Mouse (Mus musculus): Measurements from ENCODE around the gene Atp5d.

Gene Atp5d

DNA sequence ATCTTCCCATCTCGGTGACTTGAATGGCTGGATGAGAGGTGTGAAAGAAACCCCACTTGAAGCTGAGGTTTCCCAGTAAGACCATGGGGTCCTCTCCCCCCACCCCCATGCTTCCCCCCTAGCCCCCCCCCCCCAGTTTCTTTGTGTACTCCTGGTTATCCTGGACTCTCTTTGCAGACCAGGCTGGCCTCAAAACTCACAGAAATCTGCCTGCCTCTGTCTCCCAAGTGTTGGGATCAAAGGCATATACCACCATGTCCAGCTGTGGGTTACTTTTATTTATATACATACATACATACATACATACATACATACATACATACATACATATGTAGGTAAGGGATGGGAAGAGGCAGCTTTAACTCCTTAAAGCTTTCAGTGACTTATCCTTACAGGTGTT lies 30.6 kb downstream of the Atp5d start:
- no peak for DNase-seq

DNA sequence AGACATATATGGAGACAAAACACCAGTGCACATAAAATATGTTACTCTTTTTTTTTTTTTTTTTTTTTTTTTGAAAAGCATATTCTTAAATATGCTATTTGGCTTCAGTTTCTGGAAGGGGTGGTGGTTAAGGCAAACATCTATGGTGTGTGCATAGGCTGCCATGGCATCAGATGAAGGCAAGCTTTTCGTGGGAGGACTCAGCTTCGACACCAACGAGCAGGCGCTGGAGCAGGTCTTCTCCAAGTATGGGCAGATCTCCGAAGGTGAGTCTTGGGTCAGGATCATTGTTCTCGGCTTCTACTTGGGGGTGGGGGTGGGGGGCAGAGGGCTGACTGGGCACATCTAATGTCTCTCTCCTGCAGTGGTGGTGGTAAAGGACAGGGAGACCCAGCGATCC lies 31.2 kb downstream of the Atp5d start:
- DNase-seq, result no peak

DNA sequence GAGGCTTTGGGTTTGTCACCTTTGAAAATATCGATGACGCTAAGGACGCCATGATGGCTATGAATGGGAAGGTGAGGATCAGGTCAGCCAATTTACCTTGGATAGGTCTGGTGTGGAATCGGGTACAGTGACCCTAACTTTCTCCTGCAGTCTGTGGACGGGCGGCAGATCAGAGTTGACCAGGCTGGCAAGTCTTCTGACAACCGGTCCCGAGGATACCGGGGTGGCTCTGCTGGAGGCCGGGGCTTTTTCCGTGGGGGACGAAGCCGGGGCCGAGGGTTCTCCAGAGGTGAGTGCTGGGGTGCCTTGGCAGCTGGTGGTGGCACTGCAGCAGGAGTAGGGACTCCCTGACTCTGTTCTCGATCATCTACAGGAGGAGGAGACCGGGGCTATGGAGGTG lies 31.6 kb downstream of the Atp5d start:
- peak; percentile 45 for DNase-seq

DNA sequence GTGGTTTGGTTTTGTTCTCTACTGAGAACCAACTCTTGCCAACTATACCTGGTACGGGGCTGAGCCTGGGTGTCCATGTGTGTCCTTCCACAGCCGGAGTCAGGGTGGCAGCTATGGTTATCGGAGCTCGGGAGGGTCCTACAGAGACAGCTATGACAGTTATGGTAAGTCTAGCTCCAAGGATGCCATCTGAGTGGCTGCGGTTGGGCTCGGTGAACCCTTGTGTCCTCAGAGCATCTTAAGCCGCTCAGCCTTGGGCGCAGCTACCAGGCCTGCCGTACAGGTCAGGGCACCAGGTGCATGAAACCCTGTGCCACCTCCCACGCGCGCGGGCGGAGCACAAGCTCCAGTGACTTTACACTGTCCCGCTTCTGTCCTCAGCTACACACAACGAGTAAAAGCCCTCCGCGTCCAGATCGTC lies 32.2 kb downstream of the Atp5d start:
- peak; percentile 48 for DNase-seq

DNA sequence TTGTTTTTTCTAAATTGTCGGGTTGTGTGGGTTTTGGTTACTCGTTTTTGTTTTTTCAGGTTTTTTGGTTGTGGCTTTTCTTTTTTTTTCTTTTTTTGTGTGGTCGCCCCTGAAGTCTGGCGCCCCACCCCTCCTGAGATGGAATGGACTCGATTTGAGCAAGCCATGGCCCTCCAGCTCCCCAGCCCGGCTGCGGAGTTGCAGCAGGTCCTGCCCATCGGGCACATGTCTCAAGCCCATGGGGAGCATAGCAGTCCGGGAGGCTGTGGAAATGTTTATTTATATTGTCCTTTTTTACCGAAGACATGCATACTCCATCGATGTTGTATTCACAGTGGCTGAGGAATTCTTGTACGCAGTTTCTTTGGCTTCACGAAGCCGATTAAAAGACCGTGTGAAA lies 32.8 kb downstream of the Atp5d start:
- DNase-seq, result peak; percentile 38

DNA sequence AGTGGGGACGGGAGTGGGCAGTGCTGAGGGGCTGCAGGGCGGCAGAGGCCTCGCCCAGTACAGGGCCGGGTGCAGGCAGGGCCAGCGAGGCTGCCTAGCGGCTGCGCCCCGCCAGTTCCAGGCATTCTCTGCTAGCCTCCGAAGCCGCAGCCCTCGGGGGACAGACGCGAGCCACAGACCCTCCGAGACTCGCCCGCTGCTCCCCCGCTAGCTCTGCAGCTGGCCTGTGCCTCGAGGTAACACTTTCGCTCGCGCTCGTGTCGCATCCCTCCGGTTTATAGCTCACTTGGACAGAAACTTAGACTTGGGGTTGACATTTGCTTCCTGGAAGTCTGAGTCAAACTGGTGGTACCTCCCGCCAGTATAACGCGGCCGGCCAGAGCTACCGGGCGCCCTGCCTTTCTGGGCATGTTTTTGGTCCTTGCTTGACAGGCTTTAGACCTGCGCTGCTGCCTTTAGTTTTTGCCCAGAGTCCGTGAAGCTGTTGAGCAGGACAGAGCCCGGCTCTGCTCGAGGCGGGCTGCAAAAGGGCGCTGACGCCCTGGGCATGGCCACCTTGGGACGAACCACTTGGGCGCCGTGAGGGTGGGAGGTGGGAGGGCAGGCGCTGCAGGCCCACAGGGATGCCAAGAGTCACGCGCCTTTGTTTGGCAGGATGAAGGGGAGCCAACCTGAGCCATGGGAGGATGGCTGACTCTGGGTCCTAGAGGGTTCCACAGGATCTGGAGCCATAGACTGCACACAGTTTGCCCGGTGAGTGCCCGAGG lies 33.5 kb downstream of the Atp5d start:
- DNase-seq, result peak; percentile 41

DNA sequence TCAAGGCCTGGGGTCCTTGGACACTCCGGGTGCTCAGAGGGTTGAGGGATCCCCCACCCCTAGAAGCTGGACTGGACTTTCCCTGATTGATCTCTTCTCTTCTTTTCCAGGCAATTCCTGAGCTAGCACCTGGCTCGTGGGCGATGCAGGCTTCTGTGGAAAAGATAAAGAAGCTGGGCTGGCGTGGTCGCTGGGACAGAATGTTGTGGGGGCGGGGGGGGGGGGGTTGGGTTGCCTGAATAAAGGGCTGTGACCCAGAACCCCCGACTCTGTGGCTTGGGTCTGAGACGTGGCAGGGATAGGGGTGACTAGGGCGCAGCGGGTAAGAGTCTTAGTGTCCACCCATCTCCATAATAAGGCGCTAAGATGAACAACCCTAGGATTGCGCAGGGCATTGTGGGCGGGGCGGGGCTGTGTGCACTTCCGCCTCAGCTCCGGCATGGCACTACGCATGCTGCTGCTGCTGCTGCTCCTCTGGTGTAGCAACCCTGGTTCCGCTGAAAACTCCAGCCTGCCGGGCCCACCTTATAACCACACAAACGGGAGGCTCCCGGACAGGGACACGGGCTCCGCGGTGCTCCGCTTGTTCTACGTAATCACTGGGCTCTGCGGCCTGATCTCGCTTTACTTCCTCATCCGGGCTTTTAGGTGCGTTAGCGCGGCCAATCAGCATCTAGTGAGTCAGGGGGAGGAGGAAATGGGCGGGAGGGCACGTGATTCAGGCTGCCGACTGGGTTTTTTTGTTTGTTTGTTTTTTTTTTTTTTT lies 34.3 kb downstream of the Atp5d start, which contains the start of gene 1600002K03Rik:
Gene 1600002K03Rik (plus strand): TSS at position 418 of the 766 bp plus-strand sequence.
- peak; percentile 83 for DNase-seq

DNA sequence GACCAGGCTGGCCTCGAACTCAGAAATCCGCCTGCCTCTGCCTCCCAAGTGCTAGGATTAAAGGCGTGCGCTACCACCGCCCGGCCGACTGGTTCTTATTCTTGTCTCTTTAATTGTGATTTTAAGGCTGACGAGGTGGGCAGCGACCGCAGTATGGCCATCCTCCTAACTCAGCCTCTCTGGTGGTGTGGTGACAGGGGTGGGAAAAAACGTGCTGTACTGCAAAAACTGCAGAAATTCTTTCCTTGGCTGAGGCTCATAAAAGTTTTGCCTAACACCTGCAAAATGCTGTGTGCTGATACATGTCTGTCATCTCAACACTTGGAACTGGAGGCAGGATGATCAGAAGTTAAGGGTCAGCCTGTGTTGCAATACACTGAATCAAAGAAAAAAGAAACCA lies 34.9 kb downstream of the Atp5d start:
- DNase-seq, result no peak

DNA sequence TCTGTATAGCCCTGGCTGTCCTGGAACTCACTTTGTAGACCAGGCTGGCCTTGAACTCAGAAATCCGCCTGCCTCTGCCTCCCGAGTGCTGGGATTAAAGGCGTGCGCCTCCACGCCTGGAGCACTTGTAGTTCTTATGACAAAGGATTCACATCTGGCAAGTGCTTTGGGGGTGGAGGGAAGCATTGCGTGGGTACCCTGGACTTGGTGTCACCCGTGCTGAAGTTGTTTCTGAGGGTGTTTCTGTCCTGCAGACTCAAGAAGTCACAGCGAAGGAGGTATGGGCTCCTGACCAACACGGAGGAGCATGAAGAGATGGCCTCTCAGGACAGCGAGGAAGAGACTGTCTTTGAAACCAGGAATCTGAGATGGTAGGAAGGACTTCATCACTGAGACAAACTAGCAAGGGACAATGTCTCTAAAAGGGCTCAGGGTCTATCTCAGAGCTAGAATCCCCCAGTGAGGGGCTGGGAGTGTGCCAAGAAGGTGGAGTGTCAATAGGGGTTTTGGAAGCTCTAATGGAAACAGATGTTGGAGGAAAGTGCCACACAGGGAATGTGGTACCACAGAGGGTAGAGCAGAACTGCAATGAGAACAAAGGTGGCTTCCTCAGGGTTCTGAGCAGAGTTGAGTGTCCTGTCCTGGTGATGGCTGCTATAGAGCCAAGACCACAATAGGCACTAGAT lies 35.7 kb downstream of the Atp5d start:
- peak; percentile 41 for DNase-seq

DNA sequence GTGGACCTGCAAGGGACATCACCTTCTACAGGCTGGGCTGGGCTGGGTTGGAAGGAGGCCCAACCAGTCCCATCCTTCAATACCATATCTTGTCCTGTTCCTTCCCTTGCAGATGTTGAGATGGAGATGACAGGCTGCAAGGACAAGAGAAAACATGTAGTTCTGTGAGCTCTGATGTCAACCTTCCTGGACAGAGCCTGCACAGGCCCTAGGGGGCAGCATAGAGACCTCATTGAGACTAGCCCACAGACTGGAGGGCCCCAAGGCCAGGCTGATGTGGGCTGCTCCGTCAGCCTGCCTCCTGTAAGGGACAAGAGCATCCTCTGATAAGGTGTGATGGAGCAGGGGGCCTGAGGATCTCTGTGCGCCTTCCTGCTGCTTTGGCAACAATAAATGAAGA lies 36.3 kb downstream of the Atp5d start:
- peak; percentile 36 for DNase-seq

DNA sequence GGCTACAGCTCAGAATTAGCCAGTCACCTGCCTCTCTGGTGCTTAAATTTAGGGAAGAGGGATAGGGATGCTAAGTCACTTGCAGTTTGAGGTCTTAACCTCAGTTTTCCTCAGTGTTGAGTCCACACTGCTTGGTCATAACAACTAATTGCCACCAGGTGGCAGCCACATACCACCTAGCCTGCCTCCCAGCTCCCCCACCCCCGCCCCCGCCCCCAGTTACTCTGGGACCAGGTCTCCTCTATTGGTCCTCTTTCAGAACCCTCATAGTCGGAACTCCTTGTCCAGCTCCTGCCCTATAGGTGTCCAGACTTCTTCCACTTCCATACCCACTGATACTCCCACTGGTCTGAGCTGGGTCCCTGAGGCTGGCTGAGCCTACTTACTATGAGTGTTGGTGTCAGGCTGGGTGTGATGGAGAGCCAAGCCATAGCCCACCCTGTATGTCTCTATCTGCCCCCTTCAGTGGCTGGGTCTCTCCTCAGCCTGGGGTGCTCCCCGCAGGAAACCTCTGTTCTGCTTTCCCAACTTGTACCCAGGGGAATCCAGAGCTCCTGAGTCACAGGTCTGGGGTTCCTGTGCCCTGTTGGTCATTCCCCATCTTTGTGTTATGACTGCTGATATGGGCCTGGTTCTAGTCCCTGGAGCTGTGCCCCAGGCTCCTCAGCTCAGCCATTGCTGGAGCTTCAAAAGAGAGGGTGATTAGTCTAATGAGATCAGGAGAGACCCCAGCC lies 37.3 kb downstream of the Atp5d start:
- peak; percentile 40 for DNase-seq

DNA sequence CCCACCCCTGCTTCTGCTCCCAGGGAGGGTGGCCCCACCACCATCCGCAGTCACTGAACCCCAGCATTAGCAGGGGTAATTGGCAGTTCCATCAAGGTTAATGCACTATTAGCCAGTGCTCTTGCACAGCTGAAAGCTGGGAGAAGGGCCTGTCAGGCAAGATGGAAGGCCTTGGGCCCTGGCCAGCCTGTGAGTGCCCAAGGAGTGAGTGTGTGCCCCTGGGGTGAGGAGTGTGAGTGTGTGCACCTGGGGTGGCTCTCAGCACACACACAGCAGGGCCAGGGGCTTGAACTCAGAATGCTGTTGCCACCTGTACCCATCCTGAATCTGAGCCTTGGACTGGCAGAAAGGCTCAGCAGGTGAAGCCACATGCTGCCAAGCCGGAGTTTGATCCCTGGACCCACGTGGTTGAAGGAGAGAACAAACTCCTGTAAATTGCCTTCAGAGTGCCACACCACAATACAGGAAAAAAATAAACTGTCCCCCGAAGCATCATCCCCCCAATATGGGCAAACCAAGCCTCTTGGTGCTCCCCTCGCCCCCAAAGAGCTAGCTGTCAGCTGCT lies 37.9 kb downstream of the Atp5d start:
- no peak for DNase-seq

DNA sequence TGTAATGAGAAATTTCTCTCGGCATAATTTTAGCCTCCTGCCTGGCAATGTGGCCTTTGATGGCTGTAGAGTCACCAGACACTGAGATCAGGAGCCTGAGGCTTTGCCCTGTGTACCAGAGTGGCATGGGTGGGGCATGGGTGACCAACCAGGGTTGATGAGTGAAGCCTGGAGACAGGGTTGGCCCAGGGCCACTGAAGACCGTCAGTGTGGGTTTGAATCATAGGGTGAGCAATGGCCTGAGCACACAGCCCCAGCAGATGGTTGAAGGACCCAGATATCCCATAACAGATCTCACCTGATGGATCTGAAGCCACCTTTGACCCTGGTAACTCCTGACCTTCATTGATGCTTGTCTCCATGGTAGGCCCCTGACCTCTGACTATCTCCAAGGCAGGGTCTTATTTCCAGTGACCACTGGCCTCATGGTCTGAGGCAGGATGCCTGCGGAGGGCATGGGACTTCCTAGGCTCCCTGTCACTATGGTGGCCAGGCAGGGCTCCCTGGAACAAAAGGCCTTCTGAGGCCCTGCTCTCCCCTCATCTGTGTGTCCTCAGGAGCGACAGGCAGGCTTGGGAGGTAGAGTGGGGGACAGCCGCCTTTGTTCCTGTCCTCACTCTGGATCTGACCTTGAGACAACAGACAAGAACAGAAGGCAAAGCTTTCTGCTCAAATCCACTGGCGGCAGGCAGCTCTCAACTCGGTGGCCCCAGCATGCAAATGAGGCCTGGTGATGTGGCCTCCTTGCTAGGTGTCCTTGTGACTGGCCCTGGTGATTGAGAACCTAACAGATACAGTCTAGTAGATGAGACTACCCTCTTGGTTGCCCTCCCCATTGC lies 39.2 kb downstream of the Atp5d start:
- no peak for DNase-seq

DNA sequence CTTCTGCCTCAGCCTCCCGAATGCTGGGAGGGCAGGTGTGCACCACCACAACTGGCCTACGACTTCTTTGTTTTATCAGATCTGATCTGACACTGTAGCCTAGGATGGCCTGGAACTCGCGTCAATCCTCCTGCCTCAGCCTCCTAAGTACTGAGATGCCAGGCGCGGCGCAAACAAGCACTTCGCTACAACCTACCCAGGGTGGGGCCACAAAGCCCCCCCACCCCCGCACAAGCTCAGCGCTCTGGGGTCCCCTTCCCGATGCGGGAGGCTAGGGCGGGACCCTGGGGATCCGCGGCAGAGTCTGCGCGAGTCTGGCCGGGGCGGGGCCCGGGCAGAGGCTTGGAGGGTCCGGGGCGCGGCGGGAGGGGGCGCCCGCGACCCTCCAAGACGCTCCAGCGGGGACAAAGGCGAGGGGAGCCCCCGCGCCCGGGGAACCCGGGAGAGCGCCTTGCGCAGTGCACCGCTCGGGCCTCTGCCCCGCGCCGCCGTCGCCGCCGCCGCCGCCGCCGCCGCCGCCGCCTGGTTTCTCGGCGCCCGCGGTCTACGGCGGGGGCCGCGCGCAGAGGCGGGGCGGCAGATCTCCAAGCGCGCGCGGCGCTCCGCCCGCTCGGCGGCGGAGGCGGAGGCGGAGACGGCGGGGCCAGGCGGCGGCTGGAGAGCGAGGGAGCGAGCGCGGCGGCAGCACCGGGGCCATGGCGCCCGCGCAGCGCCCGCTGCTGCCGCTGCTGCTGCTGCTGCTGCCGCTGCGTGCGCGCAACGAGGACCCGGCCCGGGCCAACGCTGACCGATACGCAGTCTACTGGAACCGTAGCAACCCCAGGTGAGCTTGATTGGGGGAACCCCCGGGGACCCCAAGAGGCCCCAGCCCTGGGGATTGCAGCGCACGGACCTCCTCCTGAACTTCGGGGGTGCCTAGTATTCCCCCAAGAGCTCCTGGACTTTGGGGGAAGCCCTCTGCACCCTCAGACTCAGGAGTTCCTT lies 40.9 kb downstream of the Atp5d start, which contains the start of gene Efna2:
Gene Efna2 (plus strand): TSS at position 415 of the 984 bp plus-strand sequence.
- peak; percentile 50 for DNase-seq

DNA sequence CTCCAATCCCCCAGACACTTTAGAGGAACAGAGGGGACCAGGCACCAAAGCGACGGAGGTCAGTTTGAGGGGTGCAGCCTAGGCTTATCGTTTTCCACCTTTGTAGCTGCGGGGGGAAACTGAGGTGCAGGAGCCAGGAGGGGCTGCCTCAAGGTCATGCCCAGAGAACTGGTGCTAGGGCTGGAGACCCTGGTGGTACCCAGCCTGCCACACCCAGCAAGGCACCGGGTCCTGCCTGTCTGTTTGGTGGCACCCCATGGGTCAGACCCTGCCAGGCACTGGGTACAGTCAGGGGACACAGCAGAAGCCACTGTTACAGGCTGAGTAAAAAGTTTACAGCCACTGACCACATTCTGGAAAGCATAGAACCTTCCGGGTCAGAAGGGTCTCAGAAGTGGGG lies 41.9 kb downstream of the Atp5d start:
- no peak for DNase-seq

DNA sequence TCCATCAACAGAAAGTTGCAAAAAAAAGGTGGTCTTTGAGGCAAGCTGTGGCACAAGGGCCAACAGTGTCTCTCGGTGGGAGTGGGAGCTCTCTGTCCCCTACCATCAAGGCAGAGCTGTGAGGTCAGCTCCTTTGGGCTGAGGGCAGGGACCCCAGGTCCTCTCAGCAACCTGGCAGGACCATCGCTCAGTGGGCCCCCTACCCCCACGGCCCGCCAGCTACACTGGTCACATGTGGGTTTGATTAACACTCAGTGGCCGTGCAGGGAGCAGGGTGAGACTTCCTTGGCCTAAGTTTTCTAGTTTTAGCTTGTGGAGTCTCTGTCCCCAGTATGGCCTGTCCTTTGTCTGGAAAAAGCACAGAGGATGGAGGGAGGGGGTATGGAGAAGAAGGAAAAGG lies 42.4 kb downstream of the Atp5d start:
- DNase-seq, result no peak

DNA sequence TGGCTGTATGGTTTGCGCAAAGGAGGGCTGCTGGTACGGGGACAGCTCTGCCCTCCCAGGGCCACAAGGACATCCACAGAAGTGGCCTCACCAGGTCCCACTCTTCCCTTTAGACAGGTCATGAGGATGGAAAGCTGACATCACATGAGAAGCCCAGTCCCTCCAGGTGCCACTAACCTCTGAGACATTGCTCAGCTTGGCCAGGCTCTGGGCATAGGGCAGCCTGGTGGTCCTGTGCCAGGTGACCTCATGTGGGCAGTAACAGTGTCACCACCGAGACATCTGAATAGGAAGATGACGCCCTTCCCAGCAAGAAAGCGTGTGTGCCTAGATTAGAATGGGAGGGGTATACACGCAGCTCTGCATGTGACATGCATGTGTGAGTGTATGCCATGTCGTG lies 44.1 kb downstream of the Atp5d start:
- no peak for DNase-seq

DNA sequence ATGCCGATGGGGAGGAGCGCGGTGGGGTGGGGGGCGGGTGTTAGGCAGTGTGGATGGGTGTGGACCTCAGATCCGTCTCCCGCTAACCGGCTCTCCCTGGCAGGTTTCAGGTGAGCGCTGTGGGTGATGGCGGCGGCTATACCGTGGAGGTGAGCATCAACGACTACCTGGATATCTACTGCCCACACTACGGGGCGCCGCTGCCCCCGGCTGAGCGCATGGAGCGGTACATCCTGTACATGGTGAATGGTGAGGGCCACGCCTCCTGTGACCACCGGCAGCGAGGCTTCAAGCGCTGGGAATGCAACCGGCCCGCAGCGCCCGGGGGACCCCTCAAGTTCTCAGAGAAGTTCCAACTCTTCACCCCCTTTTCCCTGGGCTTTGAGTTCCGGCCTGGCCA lies 48.2 kb downstream of the Atp5d start:
- no peak for DNase-seq

DNA sequence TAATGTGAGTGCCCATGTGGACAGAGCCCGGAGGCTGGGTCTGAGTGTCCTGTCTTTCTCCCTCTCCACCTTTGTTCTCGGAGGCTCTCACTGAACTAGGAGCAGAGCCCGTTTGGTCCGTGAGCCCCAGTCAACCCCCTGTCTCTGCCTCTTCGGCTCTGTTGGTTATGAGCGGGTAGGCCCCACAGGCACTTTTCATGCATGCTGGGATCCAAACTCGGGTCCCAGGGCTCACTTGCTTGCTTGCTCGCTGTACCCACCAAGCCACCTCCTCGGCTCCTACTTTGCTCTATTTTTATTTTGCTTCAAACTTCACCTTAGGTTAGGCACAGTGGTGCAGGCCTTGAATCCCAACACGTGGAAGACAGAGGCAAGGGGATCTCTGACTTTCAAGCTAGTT lies 49.3 kb downstream of the Atp5d start:
- no peak for DNase-seq

DNA sequence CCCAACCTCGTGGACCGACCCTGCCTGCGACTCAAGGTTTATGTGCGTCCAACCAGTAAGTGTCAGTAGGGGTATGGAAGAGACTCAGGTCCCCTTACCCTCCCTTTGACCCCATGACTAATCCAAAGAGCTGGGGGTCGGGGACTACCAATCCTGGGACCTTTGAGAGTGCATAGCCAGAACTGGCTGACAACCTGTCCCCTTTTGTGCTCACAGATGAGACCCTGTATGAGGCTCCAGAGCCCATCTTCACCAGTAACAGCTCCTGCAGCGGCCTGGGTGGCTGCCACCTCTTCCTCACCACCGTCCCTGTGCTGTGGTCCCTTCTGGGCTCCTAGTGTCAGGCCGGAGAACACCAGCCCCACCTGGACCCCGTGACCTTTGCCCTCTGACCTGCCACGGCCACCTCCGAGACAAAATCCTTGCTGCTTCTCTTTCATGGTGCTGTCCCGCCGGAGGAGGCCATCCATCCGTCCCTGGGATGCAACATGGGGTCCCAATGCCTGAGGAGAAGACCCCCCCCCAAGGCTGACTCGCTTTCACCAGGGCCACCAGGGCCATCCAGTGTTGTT lies 50.1 kb downstream of the Atp5d start:
- no peak for DNase-seq
